Mouse (Mus musculus) bone marrow, adult 2 months (tissue): ENCODE measurements around the gene Tsc22d4.
A peak's percentile ranks its signal among the peaks of the same experiment; 100 is the strongest.

Experiments used
- CTCF ChIP-seq: fragments of 200-500 bp; IDR thresholded peaks from 2 replicates; pipeline ENCODE4 v1.5.1; 2011; ENCODE audit warnings: low read length, control low read depth; ENCODE audit not compliant: control insufficient read depth, insufficient read depth
- POLR2A ChIP-seq: fragments of 200-500 bp; IDR thresholded peaks from 2 replicates; pipeline ENCODE4 v1.6.1; 2011; ENCODE audit warnings: low read depth, mild to moderate bottlenecking, control low read depth, low read length, borderline replicate concordance; ENCODE audit not compliant: control insufficient read depth

DNA sequence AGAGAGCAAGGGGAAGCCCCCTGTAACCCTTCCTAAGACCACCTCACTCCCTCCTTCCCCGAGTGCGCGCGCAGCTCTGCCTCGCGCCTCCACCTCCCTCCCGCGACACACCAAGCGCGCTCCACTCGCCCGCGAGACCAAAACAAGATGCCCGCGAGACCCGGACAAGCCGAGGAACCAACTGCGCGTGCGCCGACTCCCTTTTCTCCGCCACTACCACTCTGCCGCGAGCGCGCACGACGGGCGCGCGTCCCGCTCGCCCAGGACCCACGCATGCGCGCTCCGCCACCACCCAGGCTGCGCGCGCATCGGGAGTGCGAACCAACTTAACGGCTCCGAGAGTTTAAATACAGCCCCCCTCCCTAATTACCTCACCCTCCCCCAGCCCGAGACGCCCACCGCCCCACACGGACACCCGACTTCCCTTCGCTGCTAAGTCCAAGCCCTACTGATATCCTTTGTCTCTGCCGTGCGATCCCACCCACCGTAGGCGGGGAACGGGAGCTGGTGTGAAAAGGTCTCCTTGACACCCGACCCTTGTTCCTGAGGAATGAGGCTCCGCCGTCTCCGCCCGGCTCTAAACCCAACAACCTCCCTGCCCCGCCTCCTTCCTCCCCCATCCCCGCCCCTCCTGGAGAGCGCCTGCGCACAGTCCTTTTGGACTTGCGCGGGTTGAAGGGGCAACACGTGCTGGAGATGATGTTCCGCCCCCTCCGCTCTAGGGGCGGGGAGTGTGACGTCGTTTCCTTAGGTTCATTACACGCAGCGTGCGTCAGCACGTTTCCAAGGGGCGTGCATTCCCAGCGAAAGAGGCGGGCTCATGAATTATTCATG, 40.8 kb downstream of the Tsc22d4 start:
- no peak for TF ChIP-seq CTCF
- TF ChIP-seq POLR2A: peak; percentile 86
